Mouse (Mus musculus) adrenal gland, postnatal 14 days (tissue): ENCODE measurements around the gene Arf6. TPM values are rescaled to one million over a fixed set of nuclear protein-coding genes. Genes with fewer than 3 reads are reported as not detected.
A peak's percentile ranks its signal among the peaks of the same experiment; 100 is the strongest.
"Not testable (repeated sequence)": the region's sequence is repeated elsewhere in the genome, so short reads cannot be mapped to it uniquely, and the experiment has no call there.

ENCODE experiments used
- DNase-seq: peaks from one replicate; pipeline ENCODE4 v3.0.0; 2021; ENCODE audit warnings: mixed read lengths
- total RNA-seq: library from RNA; stranded (reverse); gene quantifications from 2 replicates; pipeline ENCODE4 v1.2.3, GENCODE M21; 2021

Gene Arf6
- total RNA-seq, 1 experiment from 2014 or later = 111 TPM

DNA sequence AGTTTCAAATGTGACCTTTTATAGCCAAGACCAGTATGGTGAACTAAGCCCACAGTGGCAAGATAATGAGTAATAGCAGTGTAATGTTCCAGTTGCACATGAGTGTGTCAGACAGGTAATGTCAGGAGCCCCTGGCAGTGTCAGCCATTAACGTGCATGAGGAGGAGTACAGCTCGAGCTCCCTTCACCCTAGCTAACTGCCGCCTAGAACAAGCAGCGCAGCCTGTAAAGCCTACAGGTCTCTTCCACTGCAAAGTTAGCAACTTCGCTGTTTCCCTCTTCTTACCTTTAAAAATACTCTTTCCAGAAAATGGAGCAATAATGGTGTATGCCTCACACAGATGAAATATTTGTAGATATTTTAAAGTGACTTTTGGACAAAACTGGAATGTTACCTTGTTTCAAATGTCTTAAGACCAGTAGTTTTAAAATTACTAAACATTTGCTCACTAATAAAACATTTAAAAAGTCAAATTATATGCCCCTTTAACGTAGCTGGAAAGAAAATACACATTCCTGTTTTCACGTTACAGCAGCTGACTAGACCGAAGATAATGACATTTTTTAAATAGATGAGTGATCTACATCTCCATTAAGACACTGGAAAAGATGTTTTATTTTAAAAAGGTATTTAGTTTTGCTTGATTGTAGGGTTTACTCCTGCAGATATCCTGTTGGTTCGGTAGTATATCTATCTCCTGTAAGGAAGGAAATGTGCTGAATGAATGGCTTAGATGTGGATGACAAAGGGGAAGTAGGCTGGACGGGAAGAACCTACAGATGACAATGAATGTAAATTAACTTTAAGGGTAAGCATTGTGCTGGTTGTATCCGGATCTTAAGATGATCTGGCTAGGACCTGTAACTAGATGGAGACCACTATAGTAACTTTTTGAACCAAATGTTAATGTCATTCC is 2.2 kb downstream of the Arf6 start:
- DNase-seq = no peak

DNA sequence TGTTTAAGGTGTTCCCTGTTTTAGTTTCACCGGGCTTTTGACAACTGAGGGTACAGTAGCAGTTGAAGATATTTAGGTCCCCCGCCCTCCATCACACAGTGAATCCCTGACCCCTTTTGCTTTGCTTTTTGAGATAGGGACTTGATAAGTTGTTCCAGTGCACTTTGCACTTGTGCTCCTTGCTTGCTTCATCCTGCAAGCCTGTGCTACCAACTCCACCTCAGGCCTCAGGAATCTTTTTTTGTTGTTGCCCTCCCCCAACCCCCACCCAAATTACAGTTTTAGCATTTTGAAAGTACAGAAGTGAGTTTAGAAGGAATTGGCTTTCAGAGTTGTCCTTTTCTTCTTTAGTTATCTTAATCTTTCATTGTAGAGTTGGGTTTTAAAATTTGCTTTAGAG is 4.2 kb downstream of the Arf6 start:
- no peak for DNase-seq

DNA sequence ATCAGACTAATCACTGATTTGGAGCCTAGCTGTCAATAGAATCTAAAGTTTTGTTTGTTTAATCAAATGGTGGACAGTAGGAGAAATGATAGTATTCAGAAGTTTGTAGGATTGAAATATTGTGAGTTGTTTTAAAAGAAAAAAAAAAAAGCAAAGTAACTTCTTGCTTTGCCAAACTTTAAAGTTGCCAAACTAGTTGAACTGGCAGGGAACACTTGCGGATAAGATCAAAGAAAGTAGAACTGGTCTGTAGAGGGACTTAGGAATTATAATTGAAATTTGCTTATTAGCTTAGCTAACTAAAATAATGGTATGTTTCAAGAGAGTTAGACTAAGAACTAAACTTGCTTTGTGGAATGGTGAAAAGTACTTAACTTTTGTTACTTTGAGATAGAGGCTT is 5.2 kb downstream of the Arf6 start:
- DNase-seq = no peak

DNA sequence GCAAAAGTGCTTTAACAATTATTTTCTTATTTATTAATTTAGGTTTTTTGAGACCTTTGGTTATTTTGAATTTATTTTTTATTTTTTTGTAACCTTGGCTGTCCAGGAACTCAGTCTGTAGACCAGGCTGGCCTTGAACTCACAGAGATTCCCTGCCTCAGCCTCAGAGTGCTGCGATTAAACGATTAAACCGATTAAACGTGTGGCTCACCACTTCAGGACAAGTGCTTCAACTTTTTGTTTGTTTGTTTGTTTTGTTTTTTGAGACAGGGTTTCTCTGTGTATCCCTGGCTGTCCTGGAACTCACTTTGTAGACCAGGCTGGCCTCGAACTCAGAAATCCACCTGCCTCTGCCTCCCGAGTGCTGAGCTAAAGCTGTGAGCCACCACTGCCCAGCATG is 5.7 kb downstream of the Arf6 start:
- not testable (repeated sequence) for DNase-seq

- no peak for DNase-seq
Measured at GRCm38 (mm10) chr12:69378558-69379454, 6.9 kb downstream of the Arf6 start.

GRCm38 (mm10) chr12:69382880-69383279 is 10.9 kb downstream of the Arf6 start:
- DNase-seq = no peak

GRCm38 (mm10) chr12:69384606-69385005 is 12.7 kb downstream of the Arf6 start:
- DNase-seq = no peak

GRCm38 (mm10) chr12:69385542-69386280 is 13.8 kb downstream of the Arf6 start:
- no peak for DNase-seq

- DNase-seq = not testable (repeated sequence)
Measured at GRCm38 (mm10) chr12:69386281-69386732, 14.4 kb downstream of the Arf6 start.

DNA sequence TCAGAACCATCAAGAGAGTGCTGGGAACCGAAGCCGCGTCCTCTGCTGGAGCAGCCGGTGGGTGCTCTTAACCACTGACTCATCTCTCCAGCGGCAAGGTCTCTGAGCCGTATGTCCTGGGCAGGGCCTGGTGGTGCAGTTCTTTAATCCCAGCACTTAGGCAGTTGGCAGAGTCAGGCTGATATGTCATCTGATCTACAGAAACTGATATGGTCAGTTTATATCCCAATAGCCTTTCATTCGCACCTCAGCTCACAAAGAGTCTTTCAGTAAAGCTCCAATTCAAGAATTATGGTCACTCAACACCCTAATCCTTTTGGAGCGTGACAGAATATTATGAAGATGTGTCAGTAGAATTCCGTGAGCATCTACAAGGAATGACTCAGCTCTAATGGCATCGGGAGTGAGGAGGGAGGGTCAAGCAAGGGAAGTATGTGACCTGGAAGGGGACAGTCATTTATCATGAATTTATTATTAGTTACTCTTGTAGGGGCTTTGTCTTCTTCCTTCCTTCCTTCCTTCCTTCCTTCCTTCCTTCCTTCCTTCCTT is 16.4 kb downstream of the Arf6 start:
- DNase-seq = no peak

DNA sequence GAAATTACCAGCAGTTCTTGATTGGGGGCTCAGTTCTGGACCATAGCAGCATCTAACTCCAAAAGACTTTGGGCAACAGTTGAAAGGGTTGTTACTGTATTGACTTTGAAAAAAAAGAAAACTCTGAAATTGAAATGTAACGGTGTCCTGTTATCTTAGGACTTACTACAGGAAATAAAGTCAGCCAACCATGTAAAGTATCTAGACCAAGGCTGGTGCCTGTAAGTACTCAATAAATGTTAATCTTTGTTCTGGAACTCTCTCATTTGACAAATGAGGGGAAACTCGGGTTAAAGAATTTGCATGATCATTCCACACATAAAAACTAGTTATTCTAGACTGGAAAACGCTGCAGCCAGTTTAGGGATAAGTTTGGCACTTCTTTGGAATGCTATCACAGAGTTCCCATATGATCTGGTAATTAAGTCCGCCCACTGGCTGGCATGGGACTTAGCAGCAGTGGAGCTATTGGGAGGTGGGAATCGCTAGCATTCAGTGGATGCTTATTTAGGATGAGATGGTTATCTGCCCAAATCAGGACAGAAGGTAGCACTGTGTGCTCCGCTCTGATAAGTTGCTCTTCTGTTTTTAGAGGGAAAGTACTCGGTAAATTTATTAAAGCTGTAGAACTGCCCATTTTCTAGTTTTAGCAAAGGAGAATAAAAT is 17.5 kb downstream of the Arf6 start:
- DNase-seq = no peak

DNA sequence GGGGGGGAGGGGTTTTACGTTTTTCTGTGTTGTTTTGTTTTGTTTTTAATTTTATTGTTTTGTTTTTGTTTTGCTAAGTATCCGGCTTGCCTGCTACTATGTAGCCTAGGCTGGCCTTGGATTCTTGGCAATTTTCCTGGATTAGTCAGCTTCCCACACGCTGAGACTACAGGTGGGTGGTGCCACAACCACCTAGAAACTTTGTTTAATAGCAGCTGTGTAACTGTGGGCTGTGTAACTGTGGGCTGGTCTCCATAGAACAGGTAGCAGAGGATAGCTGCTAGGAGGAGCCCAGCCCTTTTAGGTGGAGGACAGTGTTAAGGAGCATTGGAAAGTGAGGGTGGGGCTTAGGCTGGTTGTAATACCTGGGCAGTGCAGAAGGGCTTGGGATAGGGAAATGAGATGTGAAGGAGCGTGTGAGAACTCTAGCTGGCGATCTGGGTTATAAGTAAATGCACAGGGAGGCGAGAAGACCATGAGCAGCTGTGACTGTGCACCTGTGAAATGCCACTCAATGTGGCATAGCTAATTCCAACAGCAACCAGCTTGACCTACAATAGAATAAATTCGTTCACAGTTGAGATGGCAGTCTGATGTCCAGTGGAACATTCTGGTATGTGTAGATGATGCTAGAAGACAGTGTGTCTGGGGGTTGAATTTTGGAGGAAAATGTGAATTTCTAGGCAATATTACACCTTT is 18.2 kb downstream of the Arf6 start:
- DNase-seq = peak; percentile 25

DNA sequence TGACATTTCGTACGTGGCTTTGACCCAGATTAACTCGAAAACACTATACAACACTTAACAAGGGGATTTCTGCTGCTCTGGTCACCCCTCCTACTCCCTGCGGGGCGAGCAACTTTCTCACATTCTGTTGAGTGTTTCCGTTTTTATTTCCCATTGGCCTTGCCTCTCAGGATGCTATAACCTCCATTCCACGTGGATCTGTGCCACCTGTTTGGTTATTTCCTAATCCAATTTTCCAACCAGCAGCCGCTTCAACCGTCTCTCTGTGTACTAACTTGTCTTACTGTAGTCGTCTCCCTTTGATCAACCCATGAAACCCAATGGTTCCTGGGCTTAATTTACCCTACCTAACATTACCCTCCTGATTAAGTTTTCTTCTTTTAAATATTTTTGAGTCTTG is 21.1 kb downstream of the Arf6 start:
- no peak for DNase-seq

GRCm38 (mm10) chr12:69394456-69394855 is 22.5 kb downstream of the Arf6 start:
- DNase-seq = no peak

- no peak for DNase-seq
Measured at GRCm38 (mm10) chr12:69400367-69400766, 28.4 kb downstream of the Arf6 start.

DNA sequence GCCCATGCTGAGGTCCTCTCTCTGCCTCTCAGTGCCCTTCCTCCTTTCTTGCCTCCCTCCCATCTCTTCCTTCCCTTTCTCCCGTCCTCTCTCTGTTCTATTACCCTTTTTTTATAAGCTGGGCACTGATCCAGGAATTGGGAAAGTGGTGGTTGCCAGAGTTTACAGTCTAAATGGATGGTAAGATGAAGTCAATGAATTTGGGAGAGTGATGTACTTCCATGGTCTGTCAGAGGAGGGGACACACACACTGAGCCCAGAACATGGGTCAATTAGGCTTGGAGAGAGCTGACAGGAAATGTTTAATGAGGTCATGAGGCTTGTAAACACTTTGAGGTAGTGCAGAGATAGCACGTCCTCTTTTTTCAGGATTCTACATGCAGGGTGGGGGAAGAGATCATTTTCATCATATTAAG is 28.9 kb downstream of the Arf6 start:
- no peak for DNase-seq

DNA sequence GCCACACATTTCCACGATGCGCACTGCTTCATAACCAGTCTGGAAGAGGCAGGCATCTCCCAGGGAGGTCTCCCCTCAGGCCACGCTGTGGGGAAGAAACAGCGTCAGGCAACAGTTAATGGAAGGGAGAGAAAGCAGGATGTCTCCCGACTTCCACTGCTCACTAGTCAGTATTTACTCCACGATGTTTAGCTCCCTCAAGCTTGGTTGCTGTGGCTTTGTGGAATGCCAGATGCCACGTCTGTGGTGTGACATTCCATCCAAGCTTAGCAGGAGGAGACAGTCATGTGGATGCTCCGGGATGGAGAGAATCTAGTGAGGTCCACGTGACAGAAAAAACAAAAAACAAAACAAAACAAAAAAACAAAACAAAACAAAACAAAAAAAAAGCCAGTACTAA is 30.1 kb downstream of the Arf6 start:
- no peak for DNase-seq

DNA sequence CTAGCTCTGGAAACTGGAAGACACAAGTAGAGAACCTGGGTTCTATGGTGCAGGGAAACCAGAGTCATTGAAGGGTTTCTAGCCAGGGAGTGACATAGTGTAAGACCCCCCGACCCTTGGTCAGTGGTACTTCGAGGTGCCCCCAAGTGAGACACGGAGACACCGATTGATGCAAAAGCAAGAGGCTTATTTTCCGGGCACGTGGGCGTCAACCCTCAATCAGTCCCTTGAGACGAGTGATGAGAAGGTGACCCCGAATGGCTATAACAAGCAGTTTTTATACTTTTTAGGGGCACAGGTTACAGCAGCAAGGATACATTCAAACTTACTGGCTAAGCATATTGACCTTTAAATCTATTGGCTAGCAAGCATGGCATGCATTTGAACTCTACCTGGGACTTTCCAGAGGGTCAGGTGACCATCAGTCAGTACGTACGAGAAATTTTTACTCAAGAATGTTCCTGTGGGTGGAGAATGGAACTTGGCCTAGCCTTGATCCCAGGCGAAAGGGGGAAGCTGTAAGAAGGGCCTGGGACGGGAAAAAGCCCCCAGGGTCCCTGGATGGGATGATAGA is 30.7 kb downstream of the Arf6 start:
- no peak for DNase-seq

DNA sequence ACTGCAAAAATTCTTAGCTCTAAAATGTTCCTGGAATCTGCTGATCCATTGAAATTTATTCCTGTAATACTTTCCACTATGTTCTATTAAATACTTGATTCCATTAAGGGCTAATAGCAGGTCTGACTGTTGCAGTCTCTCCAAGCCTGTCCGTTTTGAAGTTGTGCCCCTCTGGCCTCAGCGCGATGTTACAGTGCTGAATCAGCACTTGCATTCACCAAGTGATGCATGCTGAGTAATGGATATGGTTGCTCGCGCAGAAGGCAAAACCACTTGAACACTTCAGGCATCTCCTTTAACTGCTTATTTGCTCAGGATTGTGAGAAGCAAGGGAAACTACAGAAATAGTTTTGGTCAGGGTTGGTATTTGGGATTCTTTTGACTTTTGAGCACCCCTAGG is 38.8 kb downstream of the Arf6 start:
- no peak for DNase-seq

- no peak for DNase-seq
Measured at GRCm38 (mm10) chr12:69411936-69412335, 40.0 kb downstream of the Arf6 start.
